Comparison of ENCODE assay signal across 1 mouse cellular context in the genomic region with DNA sequence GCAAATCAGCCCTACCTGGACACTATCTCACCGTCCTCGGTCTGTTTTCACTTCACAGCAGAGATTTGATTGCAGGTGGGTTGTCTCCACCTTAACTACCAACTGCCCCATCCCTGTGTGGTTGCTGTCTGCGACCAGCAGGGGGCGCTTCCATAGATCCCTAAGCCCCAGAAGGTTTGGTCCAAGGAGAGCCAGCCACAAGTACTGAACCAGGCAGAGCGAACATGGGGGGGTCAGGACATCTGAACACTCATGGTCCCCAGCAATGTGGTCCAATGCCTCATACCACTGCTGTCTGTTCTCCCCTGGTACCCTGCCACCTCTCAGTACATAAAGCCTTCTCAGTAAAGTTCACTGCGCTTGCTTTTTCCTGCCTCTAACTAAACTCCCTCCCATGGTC.
TF ChIP-seq lines count a peak whose summit lies in the region.

No protein-coding gene starts in this region.

TF ChIP-seq in MEL, 35 proteins besides CTCF, POLR2A, EP300 and RAD21:
- TF ChIP-seq MEF2A (IDR thresholded peaks at IDR 0.05; ENCODE audit: extremely low read depth, insufficient replicate concordance, low read depth, low read length, poor library complexity, severe bottlenecking) (no peak), ZMIZ1 (IDR thresholded peaks at IDR 0.05; ENCODE audit: low read depth, low read length) (no peak), ZKSCAN1 (IDR thresholded peaks at IDR 0.05; ENCODE audit: low read depth, low read length) (no peak), BHLHE40 (IDR thresholded peaks at IDR 0.05; ENCODE audit: borderline replicate concordance, low read depth, low read length) (0 out of 2 replicates have a peak, but pooled peaks have one; percentile 1), MAZ (IDR thresholded peaks at IDR 0.05; ENCODE audit: low read depth, low read length) (peak; percentile 50; the same call in 1 of the 2 replicates), ZC3H11A (IDR thresholded peaks at IDR 0.05; ENCODE audit: low read depth, low read length) (no peak), MYC (IDR thresholded peaks at IDR 0.05; ENCODE audit: low read depth, low read length) (no peak), SMC3 (IDR thresholded peaks at IDR 0.05; ENCODE audit: low read depth, low read length) (peak; percentile 64)
TF ChIP-seq in MEL: peak in this region for 3.
